ENCODE assay signal across 9 mouse cellular contexts in the genomic region with DNA sequence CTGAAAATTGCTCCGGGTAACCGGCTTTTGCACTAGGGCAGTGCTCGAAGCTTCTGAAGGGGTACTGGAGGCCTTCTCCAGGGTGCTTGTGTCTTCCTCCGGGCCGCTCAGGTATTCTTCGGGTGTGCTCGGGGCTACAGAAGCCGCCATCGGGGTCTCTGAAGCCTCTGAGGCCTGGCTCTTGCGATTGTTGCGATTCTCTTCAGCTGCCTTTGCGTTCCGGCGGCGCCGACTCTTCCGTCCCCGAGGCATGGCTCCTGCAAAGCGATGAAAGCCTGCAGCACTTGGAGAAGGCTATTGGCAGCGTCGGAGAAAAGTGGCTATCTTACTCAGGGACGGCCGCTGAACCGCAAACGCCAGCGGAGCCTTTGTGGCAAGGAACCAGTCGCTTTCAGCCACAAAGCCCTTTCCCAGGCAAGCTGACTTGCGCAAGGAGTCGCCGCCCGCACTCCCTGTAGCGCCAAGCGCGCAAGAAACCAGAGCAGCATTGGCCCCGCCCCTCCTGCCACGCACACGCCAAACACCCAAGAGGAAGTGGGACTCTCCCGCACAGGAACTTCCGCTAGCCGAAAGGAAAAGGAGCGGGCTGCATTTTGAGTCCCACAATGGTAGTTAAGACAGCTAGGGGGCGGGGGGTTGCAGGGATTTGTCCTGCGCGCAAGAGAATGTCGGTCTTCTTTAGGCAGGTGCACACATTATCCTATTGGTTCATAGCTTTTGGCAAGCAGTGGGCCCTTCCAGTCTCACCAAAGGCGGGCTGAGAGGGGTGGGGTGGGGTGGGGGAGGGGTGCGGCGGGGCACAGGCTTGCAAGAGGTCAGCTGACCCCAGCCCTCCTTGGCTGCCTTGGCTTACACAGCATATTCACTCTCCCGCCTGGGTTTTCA. TPM values are rescaled to one million over a fixed set of nuclear protein-coding genes. Genes with fewer than 3 reads are reported as not detected.
DNase-seq lines count a peak whose midpoint lies in the region; ATAC-seq and TF ChIP-seq lines count a peak whose summit lies in the region.
"Had no signal": no experiment of that assay in that cellular context is flagged by ENCODE, and none has a peak within 500 bp of the region (broad histone marks: within the 10 kb centered on the region; RNA-seq: fewer than 3 reads in every experiment).

TSS of gene Mageh1 (minus strand) at position 489 of the 885 bp plus-strand sequence.

- no peaks in the 10 kb centered on the region for H3K27me3 ChIP-seq in forebrain, embryonic 14.5 days (replicated peaks; ENCODE audit: control insufficient read depth, insufficient read depth, low read length)
- H3K27me3 ChIP-seq in heart, postnatal 0 days (ENCODE audit: control insufficient read depth, insufficient read depth, low read length), result no peaks in the 10 kb centered on the region
- peaks cover 18% of the 10 kb centered on the region for H3K27me3 ChIP-seq in liver, embryonic 12.5 days (replicated peaks)
- H3K27me3 ChIP-seq in neural tube, embryonic 11.5 days (ENCODE audit: control insufficient read depth, insufficient read depth, low read length), result no peaks in the 10 kb centered on the region
- no peaks in the 10 kb centered on the region for H3K27me3 ChIP-seq in testis, adult 2 months (ENCODE audit: control insufficient read depth, insufficient read depth, low read length)

- peak within 1 kb of the TSS; percentile 96 for H3K27ac ChIP-seq in forebrain, embryonic 14.5 days (ENCODE audit: low read depth, low read length)
- peak within 1 kb of the TSS; percentile 69 for H3K27ac ChIP-seq in heart, postnatal 0 days (ENCODE audit: low read depth)
- H3K27ac ChIP-seq in liver, embryonic 12.5 days, result no peak within 1 kb of the TSS
- peak within 1 kb of the TSS; percentile 89 for H3K27ac ChIP-seq in neural tube, embryonic 11.5 days (ENCODE audit: low read depth, low read length)
- peak within 1 kb of the TSS; percentile 44; the same call in 1 of the 2 replicates for H3K27ac ChIP-seq in testis, adult 2 months (ENCODE audit: control insufficient read depth, insufficient read depth, low read depth, low read length)

- WGBS in forebrain, embryonic 14.5 days, result 26% methylated on average over 49 of the region's 49 CpGs
- 14% methylated on average over 49 of the region's 49 CpGs for WGBS in heart, postnatal 0 days
- WGBS in liver, embryonic 12.5 days (ENCODE audit: insufficient replicate concordance), result 10% methylated on average over 48 of the region's 49 CpGs
- WGBS in neural tube, embryonic 11.5 days, result 9% methylated on average over 48 of the region's 49 CpGs

- TF ChIP-seq CTCF in heart, postnatal 0 days (IDR thresholded peaks at IDR 0.05; ENCODE audit: low read depth), result no peak
- TF ChIP-seq CTCF in testis, adult 2 months (IDR thresholded peaks at IDR 0.05; ENCODE audit: control insufficient read depth, insufficient read depth, insufficient replicate concordance, low read depth, low read length), result no peak

- H3K4me3 ChIP-seq in forebrain, embryonic 14.5 days (ENCODE audit: low read depth, low read length), result peak within 1 kb of the TSS; percentile 52
- H3K4me3 ChIP-seq in heart, postnatal 0 days (ENCODE audit: low read depth, low read length), result peak within 1 kb of the TSS; percentile 60
- H3K4me3 ChIP-seq in liver, embryonic 12.5 days, result peak within 1 kb of the TSS; percentile 45
- peak within 1 kb of the TSS; percentile 53 for H3K4me3 ChIP-seq in neural tube, embryonic 11.5 days (ENCODE audit: low read depth, low read length)
- H3K4me3 ChIP-seq in testis, adult 2 months (ENCODE audit: control insufficient read depth, low read depth, low read length), result peak within 1 kb of the TSS; percentile 73

- TF ChIP-seq EP300 in heart, postnatal 0 days (IDR thresholded peaks at IDR 0.05; ENCODE audit: low read depth), result no peak

- no peaks in the 10 kb centered on the region for H3K9me3 ChIP-seq in forebrain, embryonic 14.5 days (replicated peaks; ENCODE audit: control insufficient read depth, low read length)
- H3K9me3 ChIP-seq in heart, postnatal 0 days (replicated peaks; ENCODE audit: control insufficient read depth, low read length), result no peaks in the 10 kb centered on the region
- no peaks in the 10 kb centered on the region for H3K9me3 ChIP-seq in liver, embryonic 12.5 days (replicated peaks)
- H3K9me3 ChIP-seq in neural tube, embryonic 11.5 days (ENCODE audit: control insufficient read depth, low read length), result no peaks in the 10 kb centered on the region

- H3K4me1 ChIP-seq in forebrain, embryonic 14.5 days (ENCODE audit: control insufficient read depth, insufficient read depth, low read length), result 0 out of 2 replicates have a peak, but pooled peaks cover 3% of the 10 kb centered on the region
- H3K4me1 ChIP-seq in heart, postnatal 0 days (ENCODE audit: control insufficient read depth, insufficient read depth), result peaks cover 4% of the 10 kb centered on the region; the same call in 1 of the 2 replicates
- no peaks in the 10 kb centered on the region for H3K4me1 ChIP-seq in liver, embryonic 12.5 days
- H3K4me1 ChIP-seq in neural tube, embryonic 11.5 days (ENCODE audit: control insufficient read depth, insufficient read depth, low read length), result no peaks in the 10 kb centered on the region
- peaks cover 8% of the 10 kb centered on the region; the same call in 1 of the 2 replicates for H3K4me1 ChIP-seq in testis, adult 2 months (ENCODE audit: control insufficient read depth, insufficient read depth, low read length)

- DNase-seq in CD4-positive helper T cell, adult 2 months (ENCODE audit: low read depth, low spot score), result peak; percentile 40
- peak; percentile 4 for DNase-seq in c-Kit-positive CD71-negative TER-119-negative erythroid progenitor cells, embryonic 14.5 days (ENCODE audit: low read depth)
- peak; percentile 95 for DNase-seq in forebrain, embryonic 14.5 days (ENCODE audit: low spot score)
- DNase-seq in heart, postnatal 0 days (ENCODE audit: low spot score), result peak; percentile 40
- DNase-seq in kidney, postnatal 25 days, result peak; percentile 81 to 89
- peak; percentile 87 for DNase-seq in neural tube, embryonic 11.5 days (ENCODE audit: low spot score)

- ATAC-seq in forebrain, embryonic 14.5 days, result peak; percentile 94
- peak; percentile 90 for ATAC-seq in heart, postnatal 0 days (ENCODE audit: insufficient read depth, low read depth)
- ATAC-seq in liver, embryonic 12.5 days, result peak; percentile 72
- peak; percentile 89 for ATAC-seq in neural tube, embryonic 11.5 days (ENCODE audit: insufficient read depth, low FRiP score, low TSS enrichment)

- peak; percentile 39; the same call in 1 of the 2 replicates for TF ChIP-seq POLR2A in testis, adult 2 months (IDR thresholded peaks at IDR 0.05; ENCODE audit: control insufficient read depth, low read depth, low read length)

- peak within 1 kb of the TSS; percentile 62 for H3K4me2 ChIP-seq in forebrain, embryonic 14.5 days (ENCODE audit: low read length)
- peak within 1 kb of the TSS; percentile 70 for H3K4me2 ChIP-seq in heart, postnatal 0 days (ENCODE audit: low read depth, low read length)
- H3K4me2 ChIP-seq in liver, embryonic 12.5 days, result peak within 1 kb of the TSS; percentile 56
- peak within 1 kb of the TSS; percentile 56 for H3K4me2 ChIP-seq in neural tube, embryonic 11.5 days (ENCODE audit: low read depth)

- H3K36me3 ChIP-seq in forebrain, embryonic 14.5 days (ENCODE audit: control insufficient read depth, insufficient read depth, low read length), result no peaks in the 10 kb centered on the region
- H3K36me3 ChIP-seq in heart, postnatal 0 days (replicated peaks; ENCODE audit: control insufficient read depth, insufficient read depth, low read length), result no peaks in the 10 kb centered on the region
- H3K36me3 ChIP-seq in liver, embryonic 12.5 days, result no peaks in the 10 kb centered on the region
- no peaks in the 10 kb centered on the region for H3K36me3 ChIP-seq in neural tube, embryonic 11.5 days (ENCODE audit: control insufficient read depth, insufficient read depth, low read length)
- H3K36me3 ChIP-seq in testis, adult 2 months (ENCODE audit: control insufficient read depth, insufficient read depth, low read length), result no peaks in the 10 kb centered on the region

- peak within 1 kb of the TSS; percentile 81 for H3K9ac ChIP-seq in forebrain, embryonic 14.5 days (ENCODE audit: low read length)
- peak within 1 kb of the TSS; percentile 63 for H3K9ac ChIP-seq in heart, postnatal 0 days (replicated peaks; ENCODE audit: low read depth, low read length)
- no peak within 1 kb of the TSS for H3K9ac ChIP-seq in liver, embryonic 12.5 days
- H3K9ac ChIP-seq in neural tube, embryonic 11.5 days (ENCODE audit: low read length), result peak within 1 kb of the TSS; percentile 79

RNA-seq across cellular contexts. Expression of gene Mageh1, which starts in this region (rescaled TPM):
- polyA plus RNA-seq in forebrain, embryonic 14.5 days (2014; fragmentation: Nextera tagmentation; extraction: Ambion mirVana), result 112 and 113 TPM in 2 replicates
- total RNA-seq in heart, postnatal 0 days (2014; rRNA removed; ENCODE audit: low replicate concordance), result 24.9 and 28.2 TPM in 2 replicates
- polyA plus RNA-seq in heart, postnatal 0 days (2015; fragmentation: Nextera tagmentation; extraction: Ambion mirVana), result 26.8 and 29.3 TPM in 2 replicates
- polyA plus RNA-seq in liver, embryonic 12.5 days (2016; fragmentation: Nextera tagmentation; extraction: Ambion mirVana), result 7.3 and 7.5 TPM in 2 replicates
- 81.7 and 84.9 TPM in 2 replicates for polyA plus RNA-seq in neural tube, embryonic 11.5 days (2014; fragmentation: Nextera tagmentation; extraction: Ambion mirVana)
- 1.0 and 1.2 TPM in 2 replicates for polyA plus RNA-seq in testis, adult 2 months (2012; rRNA removed)
- total RNA-seq: MEL had no signal

Comparison
In these comparisons a context has a peak if more than half of its experiments do, and no peak if none do; other contexts are left out.
1. DNase-seq: peak in every context shown above with its lines; median percentile 95 in forebrain, embryonic 14.5 days; 87 in neural tube, embryonic 11.5 days; 85 in kidney, postnatal 25 days; 40 in CD4-positive helper T cell, adult 2 months; 40 in heart, postnatal 0 days; 4 in c-Kit-positive CD71-negative TER-119-negative erythroid progenitor cells, embryonic 14.5 days.